Mouse (Mus musculus) urinary bladder, postnatal 4 days (tissue): ENCODE results near the gene Crabp2.
"Not testable (repeated sequence)": the region's sequence is repeated elsewhere in the genome, so short reads cannot be mapped to it uniquely, and the experiment has no call there.

Experiments
- DNase-seq, 2 experiments: peaks; one replicate each; pipeline ENCODE4 v3.0.0; 2021 to 2022; ENCODE audit warnings: low spot score in 2 of 2

Gene Crabp2

GRCm38 (mm10) chr3:87948378-87949265 lies at the start of gene Crabp2:
Crabp2 (plus strand) TSS chr3:87948666.
- no peak for DNase-seq

GRCm38 (mm10) chr3:87899266-87899665 lies 49.2 kb upstream of the Crabp2 start:
- DNase-seq: no peak

GRCm38 (mm10) chr3:87899776-87900175 lies 48.7 kb upstream of the Crabp2 start:
- no peak for DNase-seq

GRCm38 (mm10) chr3:87901036-87901624 lies 47.3 kb upstream of the Crabp2 start:
- DNase-seq: no peak

- not testable (repeated sequence) for DNase-seq
Measured at GRCm38 (mm10) chr3:87901959-87902358, 46.5 kb upstream of the Crabp2 start.

- DNase-seq: no peak
Measured at GRCm38 (mm10) chr3:87903821-87904220, 44.6 kb upstream of the Crabp2 start.

- peak; percentile 95 to 96 for DNase-seq
Measured at GRCm38 (mm10) chr3:87905880-87906485, 42.5 kb upstream of the Crabp2 start, which contains the start of gene Hdgf. Hdgf (plus strand) TSS chr3:87906321.

- DNase-seq: no peak
Measured at GRCm38 (mm10) chr3:87906601-87906980, 41.9 kb upstream of the Crabp2 start.

- peak in 1 of 2 experiments; percentile 48 for DNase-seq
Measured at GRCm38 (mm10) chr3:87906981-87907857, 41.2 kb upstream of the Crabp2 start.

- no peak for DNase-seq
Measured at GRCm38 (mm10) chr3:87907906-87908305, 40.6 kb upstream of the Crabp2 start.

GRCm38 (mm10) chr3:87909381-87909780 lies 39.1 kb upstream of the Crabp2 start:
- no peak for DNase-seq

- DNase-seq: no peak
Measured at GRCm38 (mm10) chr3:87909874-87910273, 38.6 kb upstream of the Crabp2 start.

- DNase-seq: peak; percentile 91 to 94
Measured at GRCm38 (mm10) chr3:87910573-87911141, 37.8 kb upstream of the Crabp2 start.

- no peak for DNase-seq
Measured at GRCm38 (mm10) chr3:87913491-87913890, 35.0 kb upstream of the Crabp2 start.

- no peak for DNase-seq
Measured at GRCm38 (mm10) chr3:87913891-87914290, 34.6 kb upstream of the Crabp2 start.

GRCm38 (mm10) chr3:87916990-87917389 lies 31.5 kb upstream of the Crabp2 start:
- DNase-seq: no peak

GRCm38 (mm10) chr3:87918551-87918950 lies 29.9 kb upstream of the Crabp2 start:
- DNase-seq: no peak

- DNase-seq: peak; percentile 71 to 72
Measured at GRCm38 (mm10) chr3:87919336-87920108, 28.9 kb upstream of the Crabp2 start, which contains the start of gene Mrpl24. Mrpl24 (plus strand) TSS chr3:87919506.

- no peak for DNase-seq
Measured at GRCm38 (mm10) chr3:87920270-87920943, 28.1 kb upstream of the Crabp2 start.

GRCm38 (mm10) chr3:87924996-87925395 lies 23.5 kb upstream of the Crabp2 start:
- no peak for DNase-seq
